Mouse (Mus musculus) liver, adult 2 months (tissue): ENCODE measurements at regions not wholly inside any gene's neighbourhood (a gene's known extent, or its start where the extent isn't known, plus 50 kb on each side); places are given as distances from the start of the nearest gene placed in this dataset.

Experiments used
- CTCF ChIP-seq: fragments of 200-500 bp; IDR thresholded peaks from 2 replicates; pipeline ENCODE4 v1.5.1; 2011; ENCODE audit warnings: low read depth, low read length, control low read depth
- POLR2A ChIP-seq: fragments of 200-500 bp; IDR thresholded peaks from 2 replicates; pipeline ENCODE4 v1.6.1; 2011; ENCODE audit warnings: low read length, control low read depth; ENCODE audit not compliant: insufficient read depth; ENCODE audit errors: extremely low read depth

DNA sequence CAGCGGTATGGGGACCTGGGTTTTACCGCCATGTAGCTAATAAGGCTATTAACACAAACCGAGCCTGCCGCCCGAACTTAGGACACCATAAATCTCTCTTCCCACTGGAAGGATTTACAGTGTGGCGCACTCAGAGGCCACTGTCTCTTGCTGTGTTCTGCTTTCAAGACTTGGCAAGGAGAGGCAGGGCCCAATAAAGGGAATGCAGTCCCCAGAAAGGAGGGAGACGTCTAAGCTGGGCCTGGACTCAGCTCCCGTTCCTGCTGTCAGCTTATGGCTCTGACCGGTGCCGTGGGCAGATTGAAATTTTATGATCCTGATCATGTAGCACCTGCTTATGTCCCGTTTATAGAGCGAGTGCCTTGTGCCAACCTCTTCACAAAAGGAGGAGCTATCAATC, 226.7 kb downstream of the Suds3 start:
- TF ChIP-seq POLR2A: no peak
- no peak for TF ChIP-seq CTCF
